Mouse (Mus musculus): ENCODE results near the gene Pla1a.
A peak's percentile ranks its signal among the peaks of the same experiment; 100 is the strongest.

Pla1a gene

GRCm38 (mm10) chr16:38346529-38347325 lies 86.2 kb downstream of the Pla1a start, which contains the start of the genes Cox17 and Gm21987:
Gene Cox17, plus strand, starts transcription at chr16:38346991.
Gene Gm21987, plus strand, starts transcription at chr16:38347040.
- DNase-seq (ENCODE audit: low spot score in 2 of 2), result peak; percentile 54 to 84
